Mouse (Mus musculus): ENCODE measurements around the gene Sephs1. TPM values are rescaled to one million over a fixed set of nuclear protein-coding genes. Genes with fewer than 3 reads are reported as not detected.

The Sephs1 gene
- polyA plus RNA-seq, 1 experiment: 69.5 TPM

GRCm38 (mm10) chr2:4954216-4954760, 72.9 kb downstream of the Sephs1 start:
- Histone ChIP-seq H3K4me1 (ENCODE audit: control insufficient read depth, insufficient read depth, low read length) (no peaks in the 10 kb centered on the region), H3K4me3 (ENCODE audit: insufficient read depth, low read length) (no peak overlapping the region), H3K27ac (ENCODE audit: insufficient read depth, low read length) (no peak overlapping the region)
- TF ChIP-seq CTCF (IDR thresholded peaks at IDR 0.05; ENCODE audit: borderline replicate concordance, insufficient read depth, low read length): no peak
- no peak for TF ChIP-seq POLR2A (IDR thresholded peaks at IDR 0.05; ENCODE audit: low read depth, low read length)

- Histone ChIP-seq H3K4me3 (ENCODE audit: insufficient read depth, low read length) (no peak overlapping the region), H3K27ac (ENCODE audit: insufficient read depth, low read length) (no peak overlapping the region), H3K4me1 (ENCODE audit: control insufficient read depth, insufficient read depth, low read length) (no peaks in the 10 kb centered on the region)
- TF ChIP-seq CTCF (IDR thresholded peaks at IDR 0.05; ENCODE audit: borderline replicate concordance, insufficient read depth, low read length) (no peak), POLR2A (IDR thresholded peaks at IDR 0.05; ENCODE audit: low read depth, low read length) (no peak)
Measured at GRCm38 (mm10) chr2:4958039-4958438, 76.7 kb downstream of the Sephs1 start.

Other genes with a start within 250 kb of the Sephs1 start
- gene Prpf18, start 229.5 kb upstream of the Sephs1 start, polyA plus RNA-seq (2011; ENCODE audit: insufficient read length, low read depth, missing spikeins): 22.2 and 24.6 TPM in 2 replicates
- gene Bend7, start 163.7 kb upstream of the Sephs1 start, polyA plus RNA-seq (2011; ENCODE audit: insufficient read length, low read depth, missing spikeins): not detected in 2 replicates
- 24.1 and 32.4 TPM in 2 replicates for gene Phyh, start 37.5 kb downstream of the Sephs1 start, polyA plus RNA-seq (2011; ENCODE audit: insufficient read length, low read depth, missing spikeins)
- gene Ucma, start 94.6 kb downstream of the Sephs1 start, polyA plus RNA-seq (2011; ENCODE audit: insufficient read length, low read depth, missing spikeins): not detected in 2 replicates
- gene Mcm10, start 131.2 kb downstream of the Sephs1 start, polyA plus RNA-seq (2011; ENCODE audit: insufficient read length, low read depth, missing spikeins): 13.1 and 14.4 TPM in 2 replicates
- gene Optn, start 182.5 kb downstream of the Sephs1 start, polyA plus RNA-seq (2011; ENCODE audit: insufficient read length, low read depth, missing spikeins): 10.4 and 12.9 TPM in 2 replicates

Data from embryonic fibroblast, embryonic 13.5 days (primary cell).